Mouse (Mus musculus) heart, embryonic 12.5 days (tissue): ENCODE measurements around the gene Mtus2. TPM values are rescaled to one million over a fixed set of nuclear protein-coding genes. Genes with fewer than 3 reads are reported as not detected.
"Not testable (repeated sequence)": the region's sequence is repeated elsewhere in the genome, so short reads cannot be mapped to it uniquely, and the experiment has no call there.

Source experiments
- ATAC-seq: fragments of 200-750 bp; cut with Nextera tagmentation; 2 replicates; pipeline ENCODE4 v1.8.0; 2017; ENCODE audit warnings: moderate TSS enrichment, moderate library complexity; ENCODE audit not compliant: insufficient number of reproducible peaks, low FRiP score
- H3K27ac ChIP-seq: fragments of 300-500 bp; sonication (generic); 2 replicates; pipeline ENCODE4 v1.5.1; 2016; ENCODE audit warnings: mild to moderate bottlenecking, moderate library complexity; ENCODE audit not compliant: poor library complexity, severe bottlenecking
- H3K27me3 ChIP-seq: fragments of 300-500 bp; sonication (generic); replicated peaks from 2 replicates; pipeline ENCODE4 v1.6.1; 2016; ENCODE audit warnings: mild to moderate bottlenecking, moderate library complexity
- H3K36me3 ChIP-seq: fragments of 300-500 bp; sonication (generic); 2 replicates; pipeline ENCODE4 v1.6.1; 2016; ENCODE audit warnings: mild to moderate bottlenecking, moderate library complexity
- H3K4me1 ChIP-seq: fragments of 300-500 bp; sonication (generic); replicated peaks from 2 replicates; pipeline ENCODE4 v1.6.1; 2016; ENCODE audit warnings: mild to moderate bottlenecking
- H3K4me2 ChIP-seq: fragments of 300-500 bp; sonication (generic); 2 replicates; pipeline ENCODE4 v1.6.1; 2016; ENCODE audit warnings: mild to moderate bottlenecking, moderate library complexity
- H3K4me3 ChIP-seq: fragments of 300-500 bp; sonication (generic); 2 replicates; pipeline ENCODE4 v1.5.1; 2016; ENCODE audit warnings: mild to moderate bottlenecking
- H3K9ac ChIP-seq: fragments of 300-500 bp; sonication (generic); 2 replicates; pipeline ENCODE4 v1.6.1; 2016; ENCODE audit warnings: mild to moderate bottlenecking, moderate library complexity
- H3K9me3 ChIP-seq: fragments of 300-500 bp; sonication (generic); replicated peaks from 2 replicates; pipeline ENCODE4 v1.6.1; 2016; ENCODE audit warnings: mild to moderate bottlenecking, moderate library complexity
- WGBS: fragments of 180-500 bp; shearing (Covaris S2); methylation state at CpG from one replicate; pipeline ENCODE4 v1.1.7; 2016; 5-methylcytosine and 5-hydroxymethylcytosine counted together
- polyA plus RNA-seq: library from polyadenylated mRNA; unstranded; fragments of >200 nt; fragmentation: Nextera tagmentation; extraction: Ambion mirVana; gene quantifications from 2 replicates; pipeline ENCODE4 v1.2.1, GENCODE M21; 2016

Mtus2 gene
- polyA plus RNA-seq, 1 experiment from 2014 or later, result 104 TPM

DNA sequence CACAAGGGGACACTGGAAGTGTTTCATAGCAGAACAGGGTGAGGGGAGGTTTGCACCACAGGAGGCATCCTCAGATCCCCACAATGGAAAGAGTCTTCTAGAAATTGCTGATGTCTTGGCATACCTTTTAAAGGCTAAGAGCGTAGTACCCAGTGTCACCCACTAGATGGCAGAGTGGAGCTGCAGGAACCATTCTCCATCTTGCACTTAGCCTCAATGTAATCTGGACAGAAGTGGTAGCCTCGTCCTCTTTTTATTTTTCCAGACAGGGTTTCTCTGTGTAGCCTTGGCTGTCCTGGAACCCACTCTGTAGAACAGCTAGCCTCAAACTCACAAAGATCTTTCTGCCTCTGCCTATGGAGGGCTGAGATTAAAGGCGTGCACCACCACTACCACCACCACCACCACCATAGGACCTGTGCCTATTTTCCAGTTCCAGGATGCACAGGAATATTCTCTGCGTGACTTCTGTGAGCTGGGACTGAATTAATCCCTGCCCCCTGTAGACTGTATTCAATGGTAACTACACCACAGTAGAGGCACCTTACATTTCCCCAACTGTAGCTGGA is 368.3 kb downstream of the Mtus2 start:
- Histone ChIP-seq H3K36me3 (peaks cover 25% of the 10 kb centered on the region), H3K4me1 (no peaks in the 10 kb centered on the region), H3K9me3 (0 out of 2 replicates have a peak, but pooled peaks cover 3% of the 10 kb centered on the region), H3K9ac (no peak overlapping the region), H3K27ac (no peak overlapping the region), H3K4me2 (no peak overlapping the region), H3K4me3 (no peak overlapping the region), H3K27me3 (no peaks in the 10 kb centered on the region)
- WGBS, result 45% methylated on average over 4 of the region's 4 CpGs
- ATAC-seq, result peak; percentile 25; the same call in 1 of the 2 replicates

DNA sequence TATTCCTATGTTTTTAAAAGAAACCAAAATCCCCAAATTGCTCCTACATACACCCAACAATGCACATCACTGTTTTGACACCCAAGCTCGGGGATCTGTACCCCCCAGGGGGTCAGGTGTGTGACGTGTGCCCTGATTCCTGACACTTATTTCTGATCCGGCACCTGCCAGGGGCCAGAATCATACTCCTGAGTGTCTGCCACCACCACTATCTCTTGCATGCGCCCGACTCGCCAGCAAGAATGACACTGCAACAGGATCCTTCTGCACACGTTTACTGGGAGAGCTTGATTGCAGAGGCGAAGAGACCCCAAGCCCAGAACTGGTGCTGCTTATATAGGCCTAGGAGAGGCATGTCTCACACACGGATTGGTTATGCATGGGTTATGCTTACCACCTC is 369.2 kb downstream of the Mtus2 start:
- peaks cover 33% of the 10 kb centered on the region for H3K36me3 ChIP-seq
- 89% methylated on average over 9 of the region's 9 CpGs for WGBS
- H3K4me1 ChIP-seq, H3K9ac ChIP-seq, H3K27me3 ChIP-seq, H3K4me2 ChIP-seq, H3K9me3 ChIP-seq, H3K27ac ChIP-seq, ATAC-seq, H3K4me3 ChIP-seq: not testable (repeated sequence)

DNA sequence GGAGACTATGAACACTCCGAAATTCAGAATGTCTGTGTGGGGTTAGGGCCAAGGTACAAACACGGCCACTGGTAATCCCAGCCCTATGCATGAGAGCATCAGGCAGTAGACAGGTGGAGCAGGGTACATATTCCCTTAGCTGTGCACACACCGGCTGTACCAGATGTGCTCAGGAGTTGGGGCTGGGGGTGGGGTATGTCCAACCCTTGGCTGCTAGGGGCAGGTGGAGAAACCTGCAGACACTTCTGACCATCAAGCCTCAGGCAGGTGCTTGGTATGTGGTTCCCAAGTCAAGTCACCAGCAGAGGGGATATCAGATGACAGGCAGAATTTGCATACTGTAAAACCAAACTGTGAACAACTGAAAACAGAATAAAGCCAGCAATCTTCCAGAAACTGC is 371.9 kb downstream of the Mtus2 start:
- Histone ChIP-seq H3K27ac (no peak overlapping the region), H3K4me3 (no peak overlapping the region), H3K9me3 (0 out of 2 replicates have a peak, but pooled peaks cover 3% of the 10 kb centered on the region), H3K4me1 (peaks cover 19% of the 10 kb centered on the region), H3K4me2 (no peak overlapping the region), H3K9ac (no peak overlapping the region), H3K27me3 (no peaks in the 10 kb centered on the region), H3K36me3 (peaks cover 58% of the 10 kb centered on the region)
- ATAC-seq, result no peak
- WGBS, result 95% methylated on average over 3 of the region's 3 CpGs

DNA sequence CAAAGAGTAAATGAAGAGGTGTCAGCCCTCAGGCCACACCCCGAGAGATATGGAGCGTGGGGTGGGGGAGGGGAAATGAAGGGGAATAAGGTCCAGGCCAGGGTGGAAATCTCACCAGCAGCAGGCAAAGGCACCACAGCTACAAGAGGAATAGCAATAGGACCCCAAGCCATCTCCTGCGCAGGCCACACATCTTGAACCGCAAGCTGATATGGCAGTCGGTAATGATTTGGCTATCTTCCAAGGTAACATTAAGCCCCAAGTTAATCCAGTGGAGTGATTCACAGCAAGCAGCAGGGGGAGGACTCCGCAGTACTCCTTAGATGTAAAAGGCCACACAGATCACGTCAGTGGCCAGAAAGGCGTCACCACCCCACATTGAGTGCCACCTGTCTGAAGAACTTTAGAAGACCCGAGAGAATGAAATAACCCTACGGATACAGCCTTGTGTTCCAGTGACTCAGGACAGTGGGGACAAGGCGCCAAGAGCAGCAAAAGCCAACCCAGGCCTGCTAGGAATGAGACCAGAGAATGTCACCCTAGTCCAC is 374.2 kb downstream of the Mtus2 start:
- ATAC-seq, result no peak
- H3K36me3 ChIP-seq, result peaks cover 75% of the 10 kb centered on the region
- no peaks in the 10 kb centered on the region for H3K9me3 ChIP-seq
- no peak overlapping the region for H3K4me3 ChIP-seq
- H3K4me1 ChIP-seq, result peaks cover 19% of the 10 kb centered on the region
- H3K9ac ChIP-seq, result no peak overlapping the region
- WGBS, result 56% methylated on average over 11 of the region's 11 CpGs
- H3K27me3 ChIP-seq, result no peaks in the 10 kb centered on the region
- H3K27ac ChIP-seq, result no peak overlapping the region
- no peak overlapping the region for H3K4me2 ChIP-seq

DNA sequence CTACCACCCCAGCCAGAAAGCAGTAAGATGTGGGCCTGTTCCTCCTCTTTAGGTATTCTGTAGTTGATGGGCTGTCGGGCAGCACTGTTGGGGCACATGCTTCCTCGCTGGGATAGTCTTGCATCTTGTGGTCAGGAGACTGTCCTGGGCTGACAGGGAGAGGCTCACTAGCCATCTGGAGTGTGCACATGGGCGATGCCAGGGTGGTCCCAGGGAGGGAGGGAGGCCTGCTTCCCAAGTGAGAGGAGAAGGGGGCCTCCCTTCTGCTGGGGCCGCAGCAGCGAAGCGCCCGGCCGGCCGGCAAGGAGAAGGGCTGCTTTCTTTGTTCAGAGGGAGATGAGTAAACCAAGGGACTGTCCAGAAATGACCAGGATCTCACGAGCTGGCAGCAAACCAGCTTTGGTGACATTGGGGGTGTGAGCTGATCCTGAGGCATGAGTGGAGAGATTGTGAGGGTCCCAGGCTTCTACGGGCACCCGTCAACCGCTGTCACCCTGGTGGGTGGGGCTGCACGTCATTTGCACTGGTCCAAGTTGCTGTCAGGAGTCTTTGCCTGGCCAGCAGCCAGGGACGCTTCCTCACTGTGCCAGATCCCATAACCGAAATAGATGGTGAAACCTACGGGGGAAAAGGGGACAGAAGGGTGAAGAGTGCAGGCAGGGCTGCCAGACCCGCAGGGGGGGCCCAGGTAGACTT is 375.0 kb downstream of the Mtus2 start:
- Histone ChIP-seq H3K4me3 (no peak overlapping the region), H3K27ac (no peak overlapping the region), H3K4me2 (no peak overlapping the region), H3K36me3 (peaks cover 79% of the 10 kb centered on the region), H3K27me3 (no peaks in the 10 kb centered on the region), H3K9me3 (no peaks in the 10 kb centered on the region), H3K4me1 (peaks cover 19% of the 10 kb centered on the region), H3K9ac (no peak overlapping the region)
- ATAC-seq, result peak; percentile 47; the same call in 1 of the 2 replicates
- 80% methylated on average over 18 of the region's 18 CpGs for WGBS

DNA sequence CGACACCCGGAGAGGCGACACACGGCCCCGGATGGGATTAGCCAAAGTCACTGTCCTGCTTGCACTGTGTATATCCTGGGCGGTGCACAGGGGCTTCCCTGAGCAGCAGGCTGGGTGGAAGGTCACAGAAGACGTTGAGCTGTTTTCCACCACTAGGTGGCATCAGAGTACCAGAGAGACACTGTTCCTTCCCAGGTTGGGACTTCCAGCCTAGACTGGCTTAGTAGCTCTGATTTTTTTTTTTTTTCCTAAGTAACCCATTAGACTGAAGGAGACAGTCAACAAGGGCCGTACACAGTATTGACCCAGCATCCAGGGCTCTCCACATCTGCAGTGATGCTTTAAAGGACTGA is 375.5 kb downstream of the Mtus2 start:
- Histone ChIP-seq H3K4me2 (no peak overlapping the region), H3K36me3 (peaks cover 81% of the 10 kb centered on the region), H3K4me1 (peaks cover 21% of the 10 kb centered on the region), H3K9ac (no peak overlapping the region), H3K27me3 (no peaks in the 10 kb centered on the region), H3K9me3 (no peaks in the 10 kb centered on the region), H3K4me3 (no peak overlapping the region), H3K27ac (no peak overlapping the region)
- peak; percentile 56; the same call in 1 of the 2 replicates for ATAC-seq
- WGBS, result 26% methylated on average over 8 of the region's 8 CpGs

DNA sequence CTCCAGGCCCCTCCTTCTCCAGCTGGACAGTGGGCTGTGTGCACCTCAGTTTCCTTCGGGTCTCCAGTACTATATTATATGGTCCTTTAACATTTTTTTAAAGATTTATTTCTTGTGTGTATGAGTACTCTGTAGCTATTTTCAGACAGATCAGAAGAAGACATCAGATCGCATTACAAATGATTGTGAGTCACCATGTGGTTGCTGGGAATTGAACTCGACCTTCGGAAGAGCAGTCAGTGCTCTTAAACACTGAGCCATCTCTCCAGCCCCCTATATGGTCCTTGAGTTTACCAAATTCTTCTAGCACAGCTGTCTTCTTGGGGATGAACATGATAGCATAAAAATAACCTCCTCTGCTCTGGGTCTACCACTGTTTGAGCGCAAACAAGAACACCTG is 382.0 kb downstream of the Mtus2 start:
- ATAC-seq, result no peak
- H3K9ac ChIP-seq, result no peak overlapping the region
- 91% methylated on average over 5 of the region's 5 CpGs for WGBS
- no peak overlapping the region for H3K4me3 ChIP-seq
- H3K36me3 ChIP-seq, result peaks cover 58% of the 10 kb centered on the region
- H3K9me3 ChIP-seq, result no peaks in the 10 kb centered on the region
- H3K27me3 ChIP-seq, result no peaks in the 10 kb centered on the region
- no peak overlapping the region for H3K27ac ChIP-seq
- H3K4me1 ChIP-seq, result peaks cover 37% of the 10 kb centered on the region
- H3K4me2 ChIP-seq, result no peak overlapping the region

DNA sequence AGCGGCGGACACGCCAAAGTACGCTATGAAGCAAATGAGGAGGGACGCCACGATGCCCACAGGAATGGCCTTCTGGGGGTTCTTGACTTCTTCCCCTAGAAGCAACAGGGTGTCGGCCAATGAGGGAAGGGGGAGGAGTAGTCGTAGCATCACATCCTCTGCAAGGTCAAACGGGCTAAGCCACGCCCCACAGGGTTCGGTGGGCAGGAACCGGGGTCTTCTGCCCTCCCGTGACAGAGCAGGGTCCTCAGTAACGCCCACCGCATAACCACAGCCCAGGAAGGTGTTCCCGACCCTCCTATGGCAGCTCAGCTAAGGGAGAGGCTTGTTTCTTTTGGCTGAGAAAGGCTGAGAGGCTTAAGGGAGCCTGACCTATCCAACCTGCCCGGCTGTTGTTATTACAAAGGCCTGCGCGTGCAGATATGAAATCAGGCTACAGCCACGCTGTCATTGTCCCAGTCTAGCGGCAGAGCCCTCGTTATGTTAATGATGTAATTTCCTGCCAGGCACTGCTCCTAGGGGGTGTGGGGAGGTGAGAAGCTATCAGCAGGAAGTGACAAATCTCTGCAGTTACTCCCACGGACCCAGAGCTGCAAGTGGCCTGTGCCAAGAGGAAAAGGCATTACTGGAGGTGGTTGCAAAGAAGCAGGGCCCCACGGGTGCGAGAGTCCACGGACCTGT is 385.1 kb downstream of the Mtus2 start:
- WGBS, result 14% methylated on average over 26 of the region's 26 CpGs
- H3K27ac ChIP-seq, result peak overlapping the region; percentile 82
- H3K4me3 ChIP-seq, result peak overlapping the region; percentile 38
- H3K9me3 ChIP-seq, result no peaks in the 10 kb centered on the region
- peak; percentile 89 for ATAC-seq
- peak overlapping the region; percentile 59 for H3K4me2 ChIP-seq
- peaks cover 52% of the 10 kb centered on the region for H3K36me3 ChIP-seq
- H3K4me1 ChIP-seq, result peaks cover 48% of the 10 kb centered on the region
- H3K9ac ChIP-seq, result peak overlapping the region; percentile 60
- no peaks in the 10 kb centered on the region for H3K27me3 ChIP-seq

DNA sequence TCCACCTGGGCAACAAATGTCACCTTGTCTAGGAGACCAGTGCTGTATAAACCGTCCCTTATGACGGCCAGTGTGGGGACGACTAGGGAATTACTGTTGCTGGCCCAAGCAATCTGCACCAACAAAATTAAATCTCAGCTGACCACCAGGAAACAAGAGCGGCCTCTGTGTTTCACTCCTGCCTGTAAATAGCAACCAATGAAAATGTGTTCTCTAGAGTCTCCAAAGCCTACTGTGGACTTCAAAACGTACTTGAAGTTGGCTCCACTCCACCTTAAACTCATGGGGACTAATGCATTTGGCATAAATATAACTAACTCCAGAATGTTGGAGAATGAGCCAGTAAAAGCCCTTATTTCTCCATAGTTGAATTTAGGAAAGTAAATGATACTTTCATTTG is 387.3 kb downstream of the Mtus2 start:
- Histone ChIP-seq H3K4me1 (peaks cover 64% of the 10 kb centered on the region), H3K4me2 (no peak overlapping the region)

DNA sequence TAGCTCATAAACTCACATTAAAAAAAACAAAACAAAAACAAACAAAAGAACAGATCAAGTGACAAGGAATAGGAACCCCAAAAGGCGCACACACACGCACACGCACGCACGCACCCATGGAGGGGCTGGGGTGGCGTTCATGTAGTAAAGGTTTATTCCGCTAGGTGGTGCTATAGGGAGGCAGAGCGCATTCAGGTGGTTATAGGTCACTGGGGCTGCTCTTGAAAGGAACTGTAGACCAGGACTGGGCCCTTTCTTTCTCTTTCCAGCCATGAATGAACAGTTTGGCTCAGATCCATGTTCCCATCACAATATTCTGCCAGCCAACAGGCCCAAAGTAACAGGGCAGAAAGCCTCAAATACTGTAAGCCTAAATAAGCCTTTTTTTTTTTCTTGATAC is 389.4 kb downstream of the Mtus2 start:
- Histone ChIP-seq H3K4me2 (no peak overlapping the region), H3K36me3 (peaks cover 30% of the 10 kb centered on the region), H3K9ac (no peak overlapping the region), H3K27ac (no peak overlapping the region), H3K9me3 (no peaks in the 10 kb centered on the region), H3K4me1 (peaks cover 56% of the 10 kb centered on the region), H3K4me3 (no peak overlapping the region), H3K27me3 (no peaks in the 10 kb centered on the region)
- ATAC-seq, result no peak
- WGBS, result 80% methylated on average over 8 of the region's 8 CpGs

More for the DNA sequence above, 387.3 kb downstream of the Mtus2 start:
- Histone ChIP-seq H3K27ac (peak overlapping the region; percentile 76), H3K36me3 (peaks cover 32% of the 10 kb centered on the region), H3K27me3 (no peaks in the 10 kb centered on the region), H3K4me3 (no peak overlapping the region), H3K9me3 (no peaks in the 10 kb centered on the region), H3K9ac (no peak overlapping the region)
- 50% methylated on average over 5 of the region's 5 CpGs for WGBS
- no peak for ATAC-seq

DNA sequence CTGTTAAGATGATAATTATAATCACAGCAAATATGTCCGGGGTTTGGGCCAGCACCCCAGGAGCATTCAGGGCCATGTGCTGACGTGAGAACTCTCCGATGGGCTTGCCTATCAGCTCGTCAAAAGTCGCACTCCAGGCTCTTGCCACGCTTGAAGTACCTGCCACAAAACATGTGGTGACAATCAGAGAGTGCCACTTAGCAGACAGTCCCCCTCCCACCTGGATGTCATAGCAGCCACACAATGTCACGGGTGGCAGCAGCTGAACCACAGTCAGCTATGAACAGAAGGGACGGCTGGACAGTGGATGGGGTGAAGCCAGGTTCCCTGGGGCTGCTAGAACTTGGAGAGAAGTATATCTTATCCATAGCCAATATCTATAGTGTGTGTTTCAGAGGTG is 391.0 kb downstream of the Mtus2 start:
- H3K27me3 ChIP-seq, result no peaks in the 10 kb centered on the region
- no peak for ATAC-seq
- H3K36me3 ChIP-seq, result peaks cover 38% of the 10 kb centered on the region
- H3K9me3 ChIP-seq, result no peaks in the 10 kb centered on the region
- H3K4me2 ChIP-seq, result no peak overlapping the region
- H3K9ac ChIP-seq, result no peak overlapping the region
- WGBS, result 45% methylated on average over 8 of the region's 8 CpGs
- no peak overlapping the region for H3K27ac ChIP-seq
- H3K4me3 ChIP-seq, result no peak overlapping the region
- peaks cover 42% of the 10 kb centered on the region for H3K4me1 ChIP-seq
